8 mouse cellular contexts compared by ENCODE assay signal in the genomic region with DNA sequence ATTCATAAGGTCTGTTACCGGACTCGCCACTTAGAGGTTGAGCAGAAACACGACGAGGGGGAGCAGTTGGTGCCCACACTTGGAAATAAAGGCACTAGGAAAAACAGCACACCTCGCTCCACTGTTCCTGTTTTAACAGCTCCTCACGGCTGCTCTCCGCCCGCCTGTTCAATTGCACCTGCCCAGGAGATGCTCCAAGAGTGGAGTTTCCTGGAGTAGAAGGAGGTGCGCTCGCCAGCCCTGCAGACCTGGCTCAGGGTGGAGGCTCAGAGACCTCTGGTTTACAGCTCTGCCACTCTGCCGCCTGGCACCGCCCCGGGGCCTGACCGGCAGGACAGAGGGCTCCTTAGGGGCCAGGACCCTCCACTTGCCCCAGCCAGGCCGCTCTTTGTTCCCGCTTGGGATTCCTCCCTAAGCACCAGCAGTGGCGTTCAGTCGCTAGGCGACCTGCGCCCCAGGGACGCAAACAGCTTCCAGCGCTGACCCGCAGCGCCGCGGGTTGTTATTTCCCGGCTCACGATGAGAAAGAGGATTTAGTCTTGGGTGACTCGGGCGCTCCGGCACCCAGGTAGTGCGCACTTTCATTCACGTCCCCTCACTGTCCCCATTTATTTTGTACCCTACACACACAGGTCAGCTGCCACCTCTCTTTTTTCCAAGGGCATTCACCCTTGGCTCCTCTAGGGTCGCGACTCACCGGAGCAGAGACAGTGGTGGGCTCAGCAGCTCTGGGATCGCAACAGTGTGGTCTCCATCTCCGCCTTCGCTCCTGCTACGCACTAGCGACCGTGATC. TPM values are rescaled to one million over a fixed set of nuclear protein-coding genes. Genes with fewer than 3 reads are reported as not detected.
A peak's percentile ranks its signal among the peaks of the same experiment; 100 is the strongest.
DNase-seq lines count a peak whose midpoint lies in the region; ATAC-seq and TF ChIP-seq lines count a peak whose summit lies in the region.

No protein-coding gene starts in this region.

- no peaks in the 10 kb centered on the region for H3K36me3 ChIP-seq in heart, adult 2 months (ENCODE audit: control insufficient read depth, insufficient read depth, low read length)
- no peaks in the 10 kb centered on the region for H3K36me3 ChIP-seq in hindbrain, embryonic 14.5 days (replicated peaks; ENCODE audit: control insufficient read depth, insufficient read depth)
- H3K36me3 ChIP-seq in liver, embryonic 16.5 days (ENCODE audit: control insufficient read depth, insufficient read depth): no peaks in the 10 kb centered on the region
- no peaks in the 10 kb centered on the region for H3K36me3 ChIP-seq in stomach, embryonic 14.5 days (ENCODE audit: control insufficient read depth, insufficient read depth, low read length)

- no peaks in the 10 kb centered on the region for H3K9me3 ChIP-seq in hindbrain, embryonic 14.5 days (ENCODE audit: control insufficient read depth, low read length)
- H3K9me3 ChIP-seq in liver, embryonic 16.5 days (replicated peaks; ENCODE audit: control insufficient read depth, low read length): no peaks in the 10 kb centered on the region
- H3K9me3 ChIP-seq in stomach, embryonic 14.5 days (ENCODE audit: control insufficient read depth, low read depth, low read length): no peaks in the 10 kb centered on the region

- DNase-seq in heart, adult 2 months: no peak
- no peak for DNase-seq in heart, adult 8-10 months (ENCODE audit: low spot score)
- peak; percentile 12 for DNase-seq in ES-CJ7 (ENCODE audit: low read depth, low spot score)
- DNase-seq in hindbrain, embryonic 14.5 days (ENCODE audit: low spot score): peak; percentile 44

- no peak overlapping the region for H3K9ac ChIP-seq in heart, adult 2 months (ENCODE audit: low read depth, low read length)
- peak overlapping the region; percentile 93 for H3K9ac ChIP-seq in hindbrain, embryonic 14.5 days
- H3K9ac ChIP-seq in liver, embryonic 16.5 days (ENCODE audit: low read depth, low read length): no peak overlapping the region
- H3K9ac ChIP-seq in stomach, embryonic 14.5 days (replicated peaks; ENCODE audit: low read depth, low read length): no peak overlapping the region

- no peak for TF ChIP-seq EP300 in heart, adult 2 months (IDR thresholded peaks at IDR 0.05; ENCODE audit: insufficient read depth, low read depth, low read length)

- peak overlapping the region; percentile 15; the same call in 1 of the 2 replicates for H3K4me3 ChIP-seq in heart, adult 2 months
- peak overlapping the region; percentile 92 for H3K4me3 ChIP-seq in cortical plate, adult 2 months (ENCODE audit: insufficient read depth, low read length)
- peak overlapping the region; percentile 84 for H3K4me3 ChIP-seq in hindbrain, embryonic 14.5 days (replicated peaks; ENCODE audit: low read length)
- H3K4me3 ChIP-seq in liver, embryonic 16.5 days (ENCODE audit: low read depth, low read length): peak overlapping the region; percentile 34
- peak overlapping the region; percentile 42 for H3K4me3 ChIP-seq in stomach, embryonic 14.5 days (ENCODE audit: low read depth, low read length)

- H3K4me1 ChIP-seq in heart, adult 2 months (ENCODE audit: control insufficient read depth, insufficient read depth, low read length): no peaks in the 10 kb centered on the region
- 0 out of 2 replicates have a peak, but pooled peaks cover 2% of the 10 kb centered on the region for H3K4me1 ChIP-seq in cortical plate, adult 2 months (ENCODE audit: control insufficient read depth, insufficient read depth, low read length)
- 0 out of 2 replicates have a peak, but pooled peaks cover 10% of the 10 kb centered on the region for H3K4me1 ChIP-seq in hindbrain, embryonic 14.5 days (replicated peaks; ENCODE audit: control insufficient read depth, insufficient read depth, low read length)
- H3K4me1 ChIP-seq in liver, embryonic 16.5 days (ENCODE audit: control insufficient read depth, low read depth, low read length): no peaks in the 10 kb centered on the region
- H3K4me1 ChIP-seq in stomach, embryonic 14.5 days (ENCODE audit: control insufficient read depth, insufficient read depth, low read length): 0 out of 2 replicates have a peak, but pooled peaks cover 3% of the 10 kb centered on the region

- TF ChIP-seq CTCF in heart, adult 2 months (IDR thresholded peaks at IDR 0.05): no peak
- no peak for TF ChIP-seq CTCF in cortical plate, adult 2 months (IDR thresholded peaks at IDR 0.05; ENCODE audit: extremely low read depth, insufficient read depth, low read length)

- ATAC-seq in hindbrain, embryonic 14.5 days (ENCODE audit: low FRiP score): peak; percentile 75
- no peak for ATAC-seq in liver, embryonic 16.5 days (ENCODE audit: low read depth)
- peak; percentile 23; the same call in 1 of the 2 replicates for ATAC-seq in stomach, embryonic 14.5 days (ENCODE audit: insufficient number of reproducible peaks, insufficient read depth, low FRiP score, low read depth)
- ATAC-seq in monocyte, adult 5-6 weeks (replicated peaks; ENCODE audit: insufficient number of reproducible peaks, low FRiP score, low TSS enrichment, poor library complexity, severe bottlenecking): no peak

- peak overlapping the region; percentile 71 for H3K4me2 ChIP-seq in hindbrain, embryonic 14.5 days (replicated peaks)
- H3K4me2 ChIP-seq in liver, embryonic 16.5 days (ENCODE audit: low read depth, low read length): peak overlapping the region; percentile 47
- peak overlapping the region; percentile 87 for H3K4me2 ChIP-seq in stomach, embryonic 14.5 days (replicated peaks; ENCODE audit: low read depth, low read length)

- 3% methylated on average over 42 of the region's 42 CpGs for WGBS in heart, adult 2 months
- WGBS in hindbrain, embryonic 14.5 days: 2% methylated on average over 42 of the region's 42 CpGs
- WGBS in liver, embryonic 16.5 days (ENCODE audit: insufficient replicate concordance): 3% methylated on average over 42 of the region's 42 CpGs
- 1% methylated on average over 41 of the region's 42 CpGs for WGBS in stomach, embryonic 14.5 days

- no peaks in the 10 kb centered on the region for H3K79me2 ChIP-seq in heart, adult 2 months (replicated peaks; ENCODE audit: control insufficient read depth, insufficient read depth, low read length)

- peaks cover 1% of the 10 kb centered on the region for H3K27me3 ChIP-seq in heart, adult 2 months (ENCODE audit: control insufficient read depth, insufficient read depth, low read length)
- no peaks in the 10 kb centered on the region for H3K27me3 ChIP-seq in hindbrain, embryonic 14.5 days (ENCODE audit: control insufficient read depth, insufficient read depth, low read length)
- peaks cover 32% of the 10 kb centered on the region for H3K27me3 ChIP-seq in liver, embryonic 16.5 days (ENCODE audit: control insufficient read depth, insufficient read depth, low read depth, low read length)
- H3K27me3 ChIP-seq in stomach, embryonic 14.5 days (ENCODE audit: control insufficient read depth, insufficient read depth, low read length): peaks cover 34% of the 10 kb centered on the region

- no peak for TF ChIP-seq POLR2A in heart, adult 2 months (IDR thresholded peaks at IDR 0.05; ENCODE audit: insufficient read depth, low read depth, low read length)
- TF ChIP-seq POLR2A in cortical plate, adult 2 months (IDR thresholded peaks at IDR 0.05; ENCODE audit: extremely low read depth, insufficient read depth, low read length): no peak

- no peak overlapping the region for H3K27ac ChIP-seq in heart, adult 2 months
- peak overlapping the region; percentile 91 for H3K27ac ChIP-seq in cortical plate, adult 2 months (ENCODE audit: insufficient read depth, low read length)
- peak overlapping the region; percentile 83 for H3K27ac ChIP-seq in hindbrain, embryonic 14.5 days
- H3K27ac ChIP-seq in liver, embryonic 16.5 days (ENCODE audit: low read length): no peak overlapping the region
- no peak overlapping the region for H3K27ac ChIP-seq in stomach, embryonic 14.5 days (ENCODE audit: low read length)

- intact Hi-C loops in heart, adult 2 months (cut with DNase I): no loop called here

RNA-seq across cellular contexts. Expression of a gene that starts 0.6 kb away (rescaled TPM):
- under 1 TPM; 0.10 to 0.18 TPM for total RNA-seq in heart, adult 2 months (2021)
- 0.06 and 0.20 TPM in 2 replicates for polyA plus RNA-seq in heart, adult 2 months (2012; rRNA removed)
- under 1 TPM in 3 of 4 experiments, not detected in 1; 0.16 to 0.22 (median 0.19) TPM for total RNA-seq in heart, adult 8-10 months (2022)
- 163 and 167 TPM in 2 replicates for polyA plus RNA-seq in cortical plate, adult 2 months (2012; rRNA removed)
- 20.0 and 23.9 TPM in 2 replicates for polyA plus RNA-seq in hindbrain, embryonic 14.5 days (2014; fragmentation: Nextera tagmentation; extraction: Ambion mirVana)
- polyA plus RNA-seq in liver, embryonic 16.5 days (2015; fragmentation: Nextera tagmentation; extraction: Ambion mirVana): 0.12 TPM in 1 of 2 replicates, not detected in the other
- 0.35 TPM in 1 of 2 replicates, not detected in the other for polyA plus RNA-seq in stomach, embryonic 14.5 days (2014; fragmentation: Nextera tagmentation; extraction: Ambion mirVana)
- total RNA-seq in monocyte, adult 5-6 weeks (2017): not detected in 3 replicates

Comparison
In these comparisons a context has a peak if more than half of its experiments do, and no peak if none do; other contexts are left out.
1. DNase-seq: peak in ES-CJ7 (single experiment) and hindbrain, embryonic 14.5 days (single experiment); none in heart, adult 2 months (0 of 2) and heart, adult 8-10 months (single experiment).
2. H3K27ac ChIP-seq: peak in cortical plate, adult 2 months (single experiment) and hindbrain, embryonic 14.5 days (single experiment); none in heart, adult 2 months (single experiment), liver, embryonic 16.5 days (single experiment) and stomach, embryonic 14.5 days (single experiment).
3. H3K4me3 ChIP-seq: peak in every context shown above with its lines; median percentile 92 in cortical plate, adult 2 months; 84 in hindbrain, embryonic 14.5 days; 42 in stomach, embryonic 14.5 days; 34 in liver, embryonic 16.5 days; 15 in heart, adult 2 months.
4. ATAC-seq: peak in hindbrain, embryonic 14.5 days (single experiment) and stomach, embryonic 14.5 days (single experiment); none in liver, embryonic 16.5 days (single experiment) and monocyte, adult 5-6 weeks (single experiment).
5. RNA of a gene that starts 0.6 kb away (polyA plus RNA-seq): 163 to 167 TPM in cortical plate, adult 2 months and 20.0 to 23.9 TPM in hindbrain, embryonic 14.5 days; 0.35 TPM in stomach, embryonic 14.5 days, 0.06 to 0.20 TPM in heart, adult 2 months and 0.12 TPM in liver, embryonic 16.5 days; every median in the first group is over 10 times any median in the second.
6. Peak in every context shown above with its lines, with median percentiles within 50 percentile points of each other: H3K4me2 ChIP-seq.